Mouse (Mus musculus): ENCODE measurements around the gene Rpf2. TPM values are rescaled to one million over a fixed set of nuclear protein-coding genes. Genes with fewer than 3 reads are reported as not detected.

Gene Rpf2
- polyA plus RNA-seq, 1 experiment from 2014 or later = 87.0 TPM

- Histone ChIP-seq H3K4me2 (ENCODE audit: low read depth) (no peak overlapping the region), H3K4me3 (ENCODE audit: low read depth, low read length) (no peak overlapping the region), H3K4me1 (ENCODE audit: control insufficient read depth, insufficient read depth, low read length) (0 out of 2 replicates have a peak, but pooled peaks cover 2% of the 10 kb centered on the region), H3K9me3 (ENCODE audit: control insufficient read depth, low read length) (no peaks in the 10 kb centered on the region), H3K27me3 (ENCODE audit: control insufficient read depth, insufficient read depth, low read length) (no peaks in the 10 kb centered on the region), H3K36me3 (ENCODE audit: control insufficient read depth, insufficient read depth, low read length) (no peaks in the 10 kb centered on the region), H3K9ac (ENCODE audit: low read length) (no peak overlapping the region), H3K27ac (ENCODE audit: low read depth, low read length) (no peak overlapping the region)
- ATAC-seq (ENCODE audit: insufficient read depth, low FRiP score, low TSS enrichment) (no peak), DNase-seq (ENCODE audit: low spot score) (no peak)
- WGBS = 90% methylated on average over 8 of the region's 8 CpGs
These were observed 56.0 kb downstream of the Rpf2 start for GRCm38 (mm10) chr10:40190871-40191270.

GRCm38 (mm10) chr10:40189689-40190088 is 57.1 kb downstream of the Rpf2 start:
- Histone ChIP-seq H3K27ac (ENCODE audit: low read depth, low read length) (no peak overlapping the region), H3K4me1 (ENCODE audit: control insufficient read depth, insufficient read depth, low read length) (0 out of 2 replicates have a peak, but pooled peaks cover 2% of the 10 kb centered on the region), H3K36me3 (ENCODE audit: control insufficient read depth, insufficient read depth, low read length) (no peaks in the 10 kb centered on the region), H3K9me3 (ENCODE audit: control insufficient read depth, low read length) (no peaks in the 10 kb centered on the region), H3K27me3 (ENCODE audit: control insufficient read depth, insufficient read depth, low read length) (no peaks in the 10 kb centered on the region), H3K4me3 (ENCODE audit: low read depth, low read length) (no peak overlapping the region), H3K9ac (ENCODE audit: low read length) (no peak overlapping the region), H3K4me2 (ENCODE audit: low read depth) (no peak overlapping the region)
- no peak for DNase-seq (ENCODE audit: low spot score)
- no peak for ATAC-seq (ENCODE audit: insufficient read depth, low FRiP score, low TSS enrichment)
- WGBS = 90% methylated on average over 2 of the region's 2 CpGs

GRCm38 (mm10) chr10:40188831-40189230 is 58.0 kb downstream of the Rpf2 start:
- no peak overlapping the region for H3K4me3 ChIP-seq (ENCODE audit: low read depth, low read length)
- no peak overlapping the region for H3K4me2 ChIP-seq (ENCODE audit: low read depth)
- 58% methylated on average over 3 of the region's 3 CpGs for WGBS
- H3K27me3 ChIP-seq (ENCODE audit: control insufficient read depth, insufficient read depth, low read length) = no peaks in the 10 kb centered on the region
- H3K9me3 ChIP-seq (ENCODE audit: control insufficient read depth, low read length) = no peaks in the 10 kb centered on the region
- no peak for DNase-seq (ENCODE audit: low spot score)
- H3K4me1 ChIP-seq (ENCODE audit: control insufficient read depth, insufficient read depth, low read length) = 0 out of 2 replicates have a peak, but pooled peaks cover 2% of the 10 kb centered on the region
- no peak overlapping the region for H3K9ac ChIP-seq (ENCODE audit: low read length)
- no peak overlapping the region for H3K27ac ChIP-seq (ENCODE audit: low read depth, low read length)
- no peaks in the 10 kb centered on the region for H3K36me3 ChIP-seq (ENCODE audit: control insufficient read depth, insufficient read depth, low read length)
- no peak for ATAC-seq (ENCODE audit: insufficient read depth, low FRiP score, low TSS enrichment)

GRCm38 (mm10) chr10:40185956-40186355 is 60.9 kb downstream of the Rpf2 start:
- Histone ChIP-seq H3K9me3 (ENCODE audit: control insufficient read depth, low read length) (no peaks in the 10 kb centered on the region), H3K9ac (ENCODE audit: low read length) (no peak overlapping the region), H3K36me3 (ENCODE audit: control insufficient read depth, insufficient read depth, low read length) (no peaks in the 10 kb centered on the region), H3K4me3 (ENCODE audit: low read depth, low read length) (no peak overlapping the region), H3K4me2 (ENCODE audit: low read depth) (no peak overlapping the region), H3K27me3 (ENCODE audit: control insufficient read depth, insufficient read depth, low read length) (no peaks in the 10 kb centered on the region), H3K4me1 (ENCODE audit: control insufficient read depth, insufficient read depth, low read length) (no peaks in the 10 kb centered on the region), H3K27ac (ENCODE audit: low read depth, low read length) (no peak overlapping the region)
- DNase-seq (ENCODE audit: low spot score) (no peak), ATAC-seq (ENCODE audit: insufficient read depth, low FRiP score, low TSS enrichment) (no peak)

GRCm38 (mm10) chr10:40180011-40180410 is 66.8 kb downstream of the Rpf2 start:
- 83% methylated on average over 2 of the region's 2 CpGs for WGBS
- Histone ChIP-seq H3K27me3 (ENCODE audit: control insufficient read depth, insufficient read depth, low read length) (no peaks in the 10 kb centered on the region), H3K4me3 (ENCODE audit: low read depth, low read length) (no peak overlapping the region), H3K27ac (ENCODE audit: low read depth, low read length) (no peak overlapping the region), H3K4me2 (ENCODE audit: low read depth) (no peak overlapping the region), H3K9me3 (ENCODE audit: control insufficient read depth, low read length) (no peaks in the 10 kb centered on the region), H3K4me1 (ENCODE audit: control insufficient read depth, insufficient read depth, low read length) (no peaks in the 10 kb centered on the region), H3K36me3 (ENCODE audit: control insufficient read depth, insufficient read depth, low read length) (no peaks in the 10 kb centered on the region), H3K9ac (ENCODE audit: low read length) (no peak overlapping the region)
- no peak for DNase-seq (ENCODE audit: low spot score)
- no peak for ATAC-seq (ENCODE audit: insufficient read depth, low FRiP score, low TSS enrichment)

GRCm38 (mm10) chr10:40179142-40179541 is 67.7 kb downstream of the Rpf2 start:
- no peaks in the 10 kb centered on the region for H3K27me3 ChIP-seq (ENCODE audit: control insufficient read depth, insufficient read depth, low read length)
- no peak overlapping the region for H3K4me2 ChIP-seq (ENCODE audit: low read depth)
- 94% methylated on average over 5 of the region's 5 CpGs for WGBS
- no peak overlapping the region for H3K27ac ChIP-seq (ENCODE audit: low read depth, low read length)
- H3K4me1 ChIP-seq (ENCODE audit: control insufficient read depth, insufficient read depth, low read length) = no peaks in the 10 kb centered on the region
- H3K9ac ChIP-seq (ENCODE audit: low read length) = no peak overlapping the region
- ATAC-seq (ENCODE audit: insufficient read depth, low FRiP score, low TSS enrichment) = no peak
- no peaks in the 10 kb centered on the region for H3K36me3 ChIP-seq (ENCODE audit: control insufficient read depth, insufficient read depth, low read length)
- H3K9me3 ChIP-seq (ENCODE audit: control insufficient read depth, low read length) = no peaks in the 10 kb centered on the region
- no peak overlapping the region for H3K4me3 ChIP-seq (ENCODE audit: low read depth, low read length)
- DNase-seq (ENCODE audit: low spot score) = no peak

- ATAC-seq (ENCODE audit: insufficient read depth, low FRiP score, low TSS enrichment) = no peak
- Histone ChIP-seq H3K9ac (ENCODE audit: low read length) (no peak overlapping the region), H3K27ac (ENCODE audit: low read depth, low read length) (no peak overlapping the region), H3K27me3 (ENCODE audit: control insufficient read depth, insufficient read depth, low read length) (no peaks in the 10 kb centered on the region), H3K4me2 (ENCODE audit: low read depth) (no peak overlapping the region), H3K9me3 (ENCODE audit: control insufficient read depth, low read length) (no peaks in the 10 kb centered on the region), H3K36me3 (ENCODE audit: control insufficient read depth, insufficient read depth, low read length) (no peaks in the 10 kb centered on the region), H3K4me3 (ENCODE audit: low read depth, low read length) (no peak overlapping the region), H3K4me1 (ENCODE audit: control insufficient read depth, insufficient read depth, low read length) (no peaks in the 10 kb centered on the region)
- whole genome bisulfite sequencing = 62% methylated on average over 6 of the region's 6 CpGs
- no peak for DNase-seq (ENCODE audit: low spot score)
These were observed 69.4 kb downstream of the Rpf2 start for GRCm38 (mm10) chr10:40177323-40177962.

Other genes with a start within 250 kb of the Rpf2 start
- not detected in 2 replicates for gene Mfsd4b1, start 221.8 kb downstream of the Rpf2 start, polyA plus RNA-seq (2014; fragmentation: Nextera tagmentation; extraction: Ambion mirVana)
- gene Slc16a10, start 104.8 kb downstream of the Rpf2 start, polyA plus RNA-seq (2014; fragmentation: Nextera tagmentation; extraction: Ambion mirVana) = 3.8 and 4.4 TPM in 2 replicates
- 137 and 141 TPM in 2 replicates for gene Gtf3c6, start 11.1 kb upstream of the Rpf2 start, polyA plus RNA-seq (2014; fragmentation: Nextera tagmentation; extraction: Ambion mirVana)
- 94.8 and 97.9 TPM in 2 replicates for gene Amd1, start 55.1 kb upstream of the Rpf2 start, polyA plus RNA-seq (2014; fragmentation: Nextera tagmentation; extraction: Ambion mirVana)
- gene Cdk19, start 92.5 kb upstream of the Rpf2 start, polyA plus RNA-seq (2014; fragmentation: Nextera tagmentation; extraction: Ambion mirVana) = 8.2 and 9.0 TPM in 2 replicates

All from neural tube, embryonic 11.5 days (tissue).